Mouse (Mus musculus): ENCODE measurements around the gene Nhlh2.

DNA sequence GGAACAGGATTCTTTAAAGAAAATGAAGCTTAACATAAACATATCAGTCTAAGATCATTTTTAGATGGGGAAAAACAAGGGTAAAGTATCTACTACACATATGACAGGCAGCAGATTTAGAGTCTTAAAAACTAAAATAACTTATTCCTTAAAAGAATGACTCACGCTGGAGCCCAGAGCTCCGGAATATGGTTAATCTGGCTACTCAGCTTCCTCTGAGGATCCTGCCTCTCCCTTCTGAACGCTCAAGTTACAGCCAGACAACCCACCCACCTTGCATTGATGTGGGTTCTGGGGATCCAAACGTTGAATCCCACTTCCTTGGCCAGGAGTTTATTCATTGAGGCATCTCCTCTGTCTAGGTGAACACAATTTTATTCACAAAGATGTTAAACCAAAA is 26.0 kb upstream of the Nhlh2 start:
- TF ChIP-seq CTCF (IDR thresholded peaks at IDR 0.05; ENCODE audit: borderline replicate concordance, insufficient read depth, low read length) (no peak), POLR2A (IDR thresholded peaks at IDR 0.05; ENCODE audit: low read depth, low read length) (no peak)

Measured in embryonic fibroblast, embryonic 13.5 days (primary cell).